13 mouse cellular contexts compared by ENCODE assay signal in genomic region chr14:121735678-121736077, GRCm38 (mm10).
DNase-seq lines count a peak whose midpoint lies in the region; ATAC-seq and TF ChIP-seq lines count a peak whose summit lies in the region.
"Had no signal": no experiment of that assay in that cellular context is flagged by ENCODE, and none has a peak within 500 bp of the region (broad histone marks: within the 10 kb centered on the region; RNA-seq: fewer than 3 reads in every experiment).

No protein-coding gene starts in this region.

- no peak overlapping the region for H3K9ac ChIP-seq in hindbrain, embryonic 16.5 days (ENCODE audit: low read depth, low read length)
- H3K9ac ChIP-seq in hindbrain, embryonic 12.5 days = no peak overlapping the region
- no peak overlapping the region for H3K9ac ChIP-seq in midbrain, postnatal 0 days (replicated peaks; ENCODE audit: low read length, poor library complexity, severe bottlenecking)
- no peak overlapping the region for H3K9ac ChIP-seq in midbrain, embryonic 11.5 days (ENCODE audit: low read length)
- H3K9ac ChIP-seq: heart, embryonic 15.5 days had no signal

- H3K27me3 ChIP-seq in hindbrain, embryonic 16.5 days (replicated peaks; ENCODE audit: control insufficient read depth, insufficient read depth, low read length) = no peaks in the 10 kb centered on the region
- no peaks in the 10 kb centered on the region for H3K27me3 ChIP-seq in hindbrain, embryonic 12.5 days
- no peaks in the 10 kb centered on the region for H3K27me3 ChIP-seq in midbrain, postnatal 0 days (ENCODE audit: insufficient read depth, low read length)
- no peaks in the 10 kb centered on the region for H3K27me3 ChIP-seq in midbrain, embryonic 11.5 days (ENCODE audit: control insufficient read depth, insufficient read depth, low read length)
- H3K27me3 ChIP-seq in small intestine, adult 2 months (ENCODE audit: control insufficient read depth, insufficient read depth, low read length) = no peaks in the 10 kb centered on the region

- H3K27ac ChIP-seq in hindbrain, embryonic 16.5 days (ENCODE audit: low read depth, low read length) = no peak overlapping the region
- H3K27ac ChIP-seq in hindbrain, embryonic 12.5 days = no peak overlapping the region
- H3K27ac ChIP-seq in midbrain, postnatal 0 days (ENCODE audit: low read depth, low read length) = no peak overlapping the region
- H3K27ac ChIP-seq in midbrain, embryonic 11.5 days (ENCODE audit: low read depth, low read length) = no peak overlapping the region
- H3K27ac ChIP-seq in small intestine, adult 2 months (ENCODE audit: insufficient read depth, low read depth, low read length) = no peak overlapping the region
- H3K27ac ChIP-seq: heart, embryonic 15.5 days had no signal

- H3K4me3 ChIP-seq in hindbrain, embryonic 16.5 days (ENCODE audit: low read length) = no peak overlapping the region
- no peak overlapping the region for H3K4me3 ChIP-seq in hindbrain, embryonic 12.5 days
- H3K4me3 ChIP-seq in midbrain, postnatal 0 days (ENCODE audit: low read depth, low read length) = no peak overlapping the region
- no peak overlapping the region for H3K4me3 ChIP-seq in midbrain, embryonic 11.5 days (ENCODE audit: low read depth, low read length)
- no peak overlapping the region for H3K4me3 ChIP-seq in small intestine, adult 2 months (ENCODE audit: low read depth, low read length)
- H3K4me3 ChIP-seq: heart, embryonic 15.5 days; myocyte had no signal

- ATAC-seq in hindbrain, embryonic 16.5 days = no peak
- ATAC-seq in hindbrain, embryonic 12.5 days (ENCODE audit: low FRiP score) = no peak
- no peak for ATAC-seq in midbrain, postnatal 0 days (ENCODE audit: low FRiP score)
- ATAC-seq in midbrain, embryonic 11.5 days (ENCODE audit: low FRiP score) = no peak

- peak; percentile 56 for TF ChIP-seq CTCF in midbrain, postnatal 0 days (IDR thresholded peaks at IDR 0.05)
- peak; percentile 20; the same call in 1 of the 2 replicates for TF ChIP-seq CTCF in small intestine, adult 2 months (IDR thresholded peaks at IDR 0.05; ENCODE audit: extremely low read depth, insufficient read length, insufficient replicate concordance, low read depth, low read length)

- peaks cover 11% of the 10 kb centered on the region for H3K4me1 ChIP-seq in hindbrain, embryonic 16.5 days (ENCODE audit: control insufficient read depth, insufficient read depth, low read depth, low read length)
- peaks cover 5% of the 10 kb centered on the region; the same call in 1 of the 2 replicates for H3K4me1 ChIP-seq in hindbrain, embryonic 12.5 days
- peaks cover 24% of the 10 kb centered on the region; the same call in 1 of the 2 replicates for H3K4me1 ChIP-seq in midbrain, postnatal 0 days (ENCODE audit: insufficient read depth, low read length)
- no peaks in the 10 kb centered on the region for H3K4me1 ChIP-seq in midbrain, embryonic 11.5 days (ENCODE audit: control insufficient read depth, insufficient read depth, low read length)
- H3K4me1 ChIP-seq in small intestine, adult 2 months (ENCODE audit: control insufficient read depth, insufficient read depth, insufficient read length, low read length) = peaks cover 4% of the 10 kb centered on the region

- WGBS in hindbrain, embryonic 16.5 days = 65% methylated on average over 7 of the region's 7 CpGs
- 61% methylated on average over 7 of the region's 7 CpGs for WGBS in hindbrain, embryonic 12.5 days
- 69% methylated on average over 7 of the region's 7 CpGs for WGBS in midbrain, postnatal 0 days
- WGBS in midbrain, embryonic 11.5 days = 64% methylated on average over 7 of the region's 7 CpGs
- WGBS in small intestine, adult 2 months = 78% methylated on average over 7 of the region's 7 CpGs

- DNase-seq in midbrain, postnatal 0 days (ENCODE audit: low spot score) = no peak
- no peak for DNase-seq in midbrain, embryonic 11.5 days (ENCODE audit: low spot score, missing footprints)
- peak; percentile 71 for DNase-seq in R1 (ENCODE audit: low read depth, low spot score)
- no peak for DNase-seq in cerebellum, adult 9-11 months
- DNase-seq: layer of hippocampus, postnatal 36 days; lung, adult 18-20 months; right cerebral cortex, postnatal 14 days; thymus, postnatal 25 days had no signal

- peak overlapping the region; percentile 51; the same call in 1 of the 2 replicates for H3K4me2 ChIP-seq in hindbrain, embryonic 16.5 days (ENCODE audit: low read length)
- no peak overlapping the region for H3K4me2 ChIP-seq in hindbrain, embryonic 12.5 days (replicated peaks)
- peak overlapping the region; percentile 66 for H3K4me2 ChIP-seq in midbrain, postnatal 0 days (ENCODE audit: low read depth, low read length, poor library complexity, severe bottlenecking)
- no peak overlapping the region for H3K4me2 ChIP-seq in midbrain, embryonic 11.5 days
- H3K4me2 ChIP-seq: heart, embryonic 15.5 days had no signal

- TF ChIP-seq POLR2A in small intestine, adult 2 months (IDR thresholded peaks at IDR 0.05; ENCODE audit: low read depth, low read length) = no peak

- no peaks in the 10 kb centered on the region for H3K9me3 ChIP-seq in hindbrain, embryonic 16.5 days (ENCODE audit: control insufficient read depth, low read length)
- no peaks in the 10 kb centered on the region for H3K9me3 ChIP-seq in hindbrain, embryonic 12.5 days (replicated peaks)
- H3K9me3 ChIP-seq in midbrain, postnatal 0 days (ENCODE audit: low read length) = no peaks in the 10 kb centered on the region
- H3K9me3 ChIP-seq in midbrain, embryonic 11.5 days (ENCODE audit: control insufficient read depth, low read length) = no peaks in the 10 kb centered on the region
- H3K9me3 ChIP-seq: heart, embryonic 15.5 days had no signal

- H3K36me3 ChIP-seq in hindbrain, embryonic 16.5 days (ENCODE audit: control insufficient read depth, insufficient read depth, low read length) = no peaks in the 10 kb centered on the region
- H3K36me3 ChIP-seq in hindbrain, embryonic 12.5 days = no peaks in the 10 kb centered on the region
- H3K36me3 ChIP-seq in midbrain, postnatal 0 days (ENCODE audit: insufficient read depth, low read length) = no peaks in the 10 kb centered on the region
- H3K36me3 ChIP-seq in midbrain, embryonic 11.5 days (ENCODE audit: control insufficient read depth, insufficient read depth, low read length) = no peaks in the 10 kb centered on the region
- no peaks in the 10 kb centered on the region for H3K36me3 ChIP-seq in small intestine, adult 2 months (ENCODE audit: control insufficient read depth, insufficient read depth, low read length)
- H3K36me3 ChIP-seq: heart, embryonic 15.5 days had no signal

Comparison
In these comparisons a context has a peak if more than half of its experiments do, and no peak if none do; other contexts are left out.
1. H3K4me2 ChIP-seq: peak in hindbrain, embryonic 16.5 days (single experiment) and midbrain, postnatal 0 days (single experiment); none in hindbrain, embryonic 12.5 days (single experiment) and midbrain, embryonic 11.5 days (single experiment).